In genomic region chr3:32510375-32511190, GRCm38 (mm10) we compare ENCODE assay signal across 8 mouse cellular contexts. TPM values are rescaled to one million over a fixed set of nuclear protein-coding genes. Genes with fewer than 3 reads are reported as not detected.
DNase-seq lines count a peak whose midpoint lies in the region; ATAC-seq and TF ChIP-seq lines count a peak whose summit lies in the region.

No protein-coding gene starts in this region.

- no peaks in the 10 kb centered on the region for H3K9me3 ChIP-seq in heart, embryonic 15.5 days (replicated peaks)
- no peaks in the 10 kb centered on the region for H3K9me3 ChIP-seq in liver, embryonic 14.5 days (ENCODE audit: control insufficient read depth, low read length)
- H3K9me3 ChIP-seq in neural tube, embryonic 11.5 days (ENCODE audit: control insufficient read depth, low read length), result no peaks in the 10 kb centered on the region
- no peaks in the 10 kb centered on the region for H3K9me3 ChIP-seq in stomach, postnatal 0 days (ENCODE audit: control insufficient read depth, low read length)

- H3K9ac ChIP-seq in heart, embryonic 15.5 days, result peak overlapping the region; percentile 86
- H3K9ac ChIP-seq in liver, embryonic 14.5 days (replicated peaks), result peak overlapping the region; percentile 90
- H3K9ac ChIP-seq in neural tube, embryonic 11.5 days (ENCODE audit: low read length), result peak overlapping the region; percentile 93
- peak overlapping the region; percentile 94 for H3K9ac ChIP-seq in stomach, postnatal 0 days (ENCODE audit: low read length)

- H3K4me1 ChIP-seq in brown adipose tissue, adult 24 weeks (ENCODE audit: control insufficient read depth, insufficient read depth, insufficient read length, low read length), result peaks cover 5% of the 10 kb centered on the region; the same call in 1 of the 2 replicates
- H3K4me1 ChIP-seq in heart, embryonic 15.5 days (replicated peaks), result peaks cover 23% of the 10 kb centered on the region
- peaks cover 24 to 28% of the 10 kb centered on the region in 2 experiments for H3K4me1 ChIP-seq in liver, embryonic 14.5 days (replicated peaks; ENCODE audit: control insufficient read depth in 2 of 2, insufficient read depth in 2 of 2, low read length in 1 of 2)
- peaks cover 7% of the 10 kb centered on the region; the same call in 1 of the 2 replicates for H3K4me1 ChIP-seq in neural tube, embryonic 11.5 days (ENCODE audit: control insufficient read depth, insufficient read depth, low read length)
- H3K4me1 ChIP-seq in stomach, postnatal 0 days (replicated peaks; ENCODE audit: control insufficient read depth, insufficient read depth), result no peaks in the 10 kb centered on the region

- TF ChIP-seq EP300 in liver, embryonic 14.5 days (IDR thresholded peaks at IDR 0.05; ENCODE audit: low read depth), result no peak
- TF ChIP-seq EP300 in stomach, postnatal 0 days (optimal IDR thresholded peaks at IDR 0.05), result no peak

- H3K36me3 ChIP-seq in heart, embryonic 15.5 days, result peaks cover 7% of the 10 kb centered on the region
- peaks cover under 1% of the 10 kb centered on the region for H3K36me3 ChIP-seq in liver, embryonic 14.5 days (replicated peaks; ENCODE audit: control insufficient read depth, insufficient read depth, low read depth)
- H3K36me3 ChIP-seq in neural tube, embryonic 11.5 days (ENCODE audit: control insufficient read depth, insufficient read depth, low read length), result no peaks in the 10 kb centered on the region
- no peaks in the 10 kb centered on the region for H3K36me3 ChIP-seq in stomach, postnatal 0 days (ENCODE audit: control insufficient read depth, insufficient read depth, low read length)

- H3K27me3 ChIP-seq in heart, embryonic 15.5 days, result no peaks in the 10 kb centered on the region
- H3K27me3 ChIP-seq in liver, embryonic 14.5 days (ENCODE audit: control insufficient read depth, insufficient read depth, low read length), result no peaks in the 10 kb centered on the region
- no peaks in the 10 kb centered on the region for H3K27me3 ChIP-seq in neural tube, embryonic 11.5 days (ENCODE audit: control insufficient read depth, insufficient read depth, low read length)
- H3K27me3 ChIP-seq in stomach, postnatal 0 days (ENCODE audit: control insufficient read depth, insufficient read depth, low read length), result no peaks in the 10 kb centered on the region

- DNase-seq in CD4-positive, CD25-positive, alpha-beta regulatory T cell, adult 2 months (ENCODE audit: low read depth, low spot score), result peak; percentile 98
- DNase-seq in fibroblast of lung, adult 2 months (ENCODE audit: low read depth), result peak; percentile 89
- DNase-seq in kidney, postnatal 25 days, result peak; percentile 97 to 98
- DNase-seq in liver, embryonic 14.5 days (ENCODE audit: low read depth in 3 of 3, low spot score in 3 of 3), result peak; percentile 84 to 94 (median 88)
- peak; percentile 98 for DNase-seq in neural tube, embryonic 11.5 days (ENCODE audit: low spot score)
- DNase-seq in stomach, postnatal 0 days (ENCODE audit: low spot score), result peak; percentile 99

- TF ChIP-seq CTCF in liver, embryonic 14.5 days (IDR thresholded peaks at IDR 0.05; ENCODE audit: low read depth), result peak; percentile 94
- TF ChIP-seq CTCF in stomach, postnatal 0 days (IDR thresholded peaks at IDR 0.05; ENCODE audit: low read depth), result peak; percentile 91

- peak overlapping the region; percentile 73 for H3K4me2 ChIP-seq in heart, embryonic 15.5 days
- H3K4me2 ChIP-seq in liver, embryonic 14.5 days (ENCODE audit: low read depth), result peak overlapping the region; percentile 89
- peak overlapping the region; percentile 82 for H3K4me2 ChIP-seq in neural tube, embryonic 11.5 days (ENCODE audit: low read depth)
- peak overlapping the region; percentile 72 for H3K4me2 ChIP-seq in stomach, postnatal 0 days (replicated peaks; ENCODE audit: low read depth)

- under 1% methylated on average over 60 of the region's 69 CpGs for WGBS in heart, embryonic 15.5 days
- WGBS in liver, embryonic 14.5 days (ENCODE audit: insufficient replicate concordance), result 1% methylated on average over 65 of the region's 69 CpGs
- under 1% methylated on average over 62 of the region's 69 CpGs for WGBS in neural tube, embryonic 11.5 days
- under 1% methylated on average over 53 of the region's 69 CpGs for WGBS in stomach, postnatal 0 days

- ATAC-seq in heart, embryonic 15.5 days (replicated peaks; ENCODE audit: insufficient number of reproducible peaks, insufficient read depth, low FRiP score, low read depth), result peak; percentile 96
- peak; percentile 93 for ATAC-seq in liver, embryonic 14.5 days (ENCODE audit: insufficient read depth)
- ATAC-seq in neural tube, embryonic 11.5 days (ENCODE audit: insufficient read depth, low FRiP score, low TSS enrichment), result peak; percentile 89
- peak; percentile 98 for ATAC-seq in stomach, postnatal 0 days (ENCODE audit: low FRiP score, low TSS enrichment)

- peak overlapping the region; percentile 73 for H3K27ac ChIP-seq in brown adipose tissue, adult 24 weeks (replicated peaks; ENCODE audit: low read depth, low read length)
- H3K27ac ChIP-seq in heart, embryonic 15.5 days, result peak overlapping the region; percentile 90
- peak overlapping the region; percentile 70 for H3K27ac ChIP-seq in liver, embryonic 14.5 days
- peak overlapping the region; percentile 85 for H3K27ac ChIP-seq in neural tube, embryonic 11.5 days (ENCODE audit: low read depth, low read length)
- H3K27ac ChIP-seq in stomach, postnatal 0 days (replicated peaks), result peak overlapping the region; percentile 93

- peak overlapping the region; percentile 77 for H3K4me3 ChIP-seq in brown adipose tissue, adult 24 weeks (ENCODE audit: insufficient read depth, low read depth, low read length)
- peak overlapping the region; percentile 75 for H3K4me3 ChIP-seq in heart, embryonic 15.5 days
- H3K4me3 ChIP-seq in liver, embryonic 14.5 days (ENCODE audit: insufficient read depth in 1 of 2, low read depth in 2 of 2, low read length in 2 of 2), result peak overlapping the region; percentile 86 to 90
- peak overlapping the region; percentile 87 for H3K4me3 ChIP-seq in neural tube, embryonic 11.5 days (ENCODE audit: low read depth, low read length)
- peak overlapping the region; percentile 90 for H3K4me3 ChIP-seq in stomach, postnatal 0 days (ENCODE audit: low read depth, low read length)

RNA-seq across cellular contexts. Expression of gene Zfp639, which starts 0.5 kb away (rescaled TPM):
- polyA plus RNA-seq in brown adipose tissue, adult 24 weeks (2012; ENCODE audit: insufficient read depth, insufficient read length, missing spikeins), result 26.8 and 28.5 TPM in 2 replicates
- 25.6 and 29.5 TPM in 2 replicates for polyA plus RNA-seq in heart, embryonic 15.5 days (2015; fragmentation: Nextera tagmentation; extraction: Ambion mirVana)
- 14.5 and 18.5 TPM in 2 replicates for polyA plus RNA-seq in liver, embryonic 14.5 days (2012; rRNA removed)
- polyA plus RNA-seq in liver, embryonic 14.5 days (2014; fragmentation: Nextera tagmentation; extraction: Ambion mirVana), result 18.8 and 20.4 TPM in 2 replicates
- 48.4 TPM in 2 replicates for polyA plus RNA-seq in neural tube, embryonic 11.5 days (2014; fragmentation: Nextera tagmentation; extraction: Ambion mirVana)
- polyA plus RNA-seq in stomach, postnatal 0 days (2015; fragmentation: Nextera tagmentation; extraction: Ambion mirVana), result 23.7 and 23.9 TPM in 2 replicates

RNA-seq across cellular contexts. Expression of gene Kcnmb3, which starts 18.6 kb away (rescaled TPM):
- polyA plus RNA-seq in brown adipose tissue, adult 24 weeks (2012; ENCODE audit: insufficient read depth, insufficient read length, missing spikeins), result not detected in 2 replicates
- not detected in 2 replicates for polyA plus RNA-seq in heart, embryonic 15.5 days (2015; fragmentation: Nextera tagmentation; extraction: Ambion mirVana)
- polyA plus RNA-seq in liver, embryonic 14.5 days (2012; rRNA removed), result not detected in 2 replicates
- not detected in 2 replicates for polyA plus RNA-seq in liver, embryonic 14.5 days (2014; fragmentation: Nextera tagmentation; extraction: Ambion mirVana)
- not detected in 2 replicates for polyA plus RNA-seq in neural tube, embryonic 11.5 days (2014; fragmentation: Nextera tagmentation; extraction: Ambion mirVana)
- polyA plus RNA-seq in stomach, postnatal 0 days (2015; fragmentation: Nextera tagmentation; extraction: Ambion mirVana), result 0.05 TPM in 2 replicates

RNA-seq across cellular contexts. Expression of gene Mfn1, which starts 18.7 kb away (rescaled TPM):
- polyA plus RNA-seq in brown adipose tissue, adult 24 weeks (2012; ENCODE audit: insufficient read depth, insufficient read length, missing spikeins), result 56.6 and 59.9 TPM in 2 replicates
- 60.8 and 78.6 TPM in 2 replicates for polyA plus RNA-seq in heart, embryonic 15.5 days (2015; fragmentation: Nextera tagmentation; extraction: Ambion mirVana)
- polyA plus RNA-seq in liver, embryonic 14.5 days (2012; rRNA removed), result 6.4 and 8.6 TPM in 2 replicates
- polyA plus RNA-seq in liver, embryonic 14.5 days (2014; fragmentation: Nextera tagmentation; extraction: Ambion mirVana), result 11.0 and 12.6 TPM in 2 replicates
- polyA plus RNA-seq in neural tube, embryonic 11.5 days (2014; fragmentation: Nextera tagmentation; extraction: Ambion mirVana), result 26.8 and 31.5 TPM in 2 replicates
- 18.3 and 22.3 TPM in 2 replicates for polyA plus RNA-seq in stomach, postnatal 0 days (2015; fragmentation: Nextera tagmentation; extraction: Ambion mirVana)

Comparison
In these comparisons a context has a peak if more than half of its experiments do, and no peak if none do; other contexts are left out.
1. Peak in every context shown above with its lines: DNase-seq, ATAC-seq, H3K4me3 ChIP-seq and H3K27ac ChIP-seq.